Mouse (Mus musculus): ENCODE data around the gene Rnf150. TPM values are rescaled to one million over a fixed set of nuclear protein-coding genes. Genes with fewer than 3 reads are reported as not detected.

Gene Rnf150
- 10 to 100 TPM; 27.5 to 28.9 TPM for total RNA-seq (2021)

DNA sequence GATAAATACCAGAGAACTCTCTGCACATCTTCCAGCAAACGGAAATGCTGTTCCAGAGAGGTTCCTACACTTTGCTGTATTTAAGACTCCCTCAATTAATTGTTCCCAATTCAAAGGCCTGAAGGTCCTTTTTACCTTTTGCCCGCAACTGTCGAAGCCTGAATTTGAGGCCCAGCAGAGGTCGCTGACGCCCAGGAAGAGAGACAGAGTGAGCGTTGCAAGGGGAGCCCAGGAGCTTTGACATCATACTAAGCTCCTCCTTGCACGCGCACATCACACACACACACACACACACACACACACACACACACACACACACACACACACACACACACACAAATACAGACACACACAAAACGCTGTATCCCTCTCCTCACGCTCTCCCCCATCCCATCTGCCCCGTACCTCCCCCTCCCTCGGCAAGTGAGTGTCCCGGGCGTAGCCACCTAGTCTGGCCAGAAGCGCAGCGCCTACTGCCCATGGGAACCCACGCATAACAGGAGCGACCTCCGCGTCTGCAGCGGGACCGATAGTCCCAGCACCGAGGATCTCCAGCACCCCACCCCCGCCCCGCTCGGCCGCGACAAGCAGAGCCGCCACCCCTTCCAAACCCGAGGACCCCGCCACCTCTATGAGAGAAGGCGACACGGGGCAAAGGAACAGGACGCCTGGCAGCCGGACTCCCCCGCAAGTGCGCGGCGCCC is at the start of gene Rnf150:
TSS of gene Rnf150 (plus strand) at position 316 of the 704 bp plus-strand sequence.
- peak; percentile 78 to 83 for DNase-seq (ENCODE audit: extremely low spot score in 1 of 2, low spot score in 2 of 2)
- intact Hi-C loops (cut with DNase I): loop anchor here (1.0 to 10.0 kb wide), 3 partner anchors 102 to 482 kb away; partner anchors contain the start of gene Mgat4d

DNA sequence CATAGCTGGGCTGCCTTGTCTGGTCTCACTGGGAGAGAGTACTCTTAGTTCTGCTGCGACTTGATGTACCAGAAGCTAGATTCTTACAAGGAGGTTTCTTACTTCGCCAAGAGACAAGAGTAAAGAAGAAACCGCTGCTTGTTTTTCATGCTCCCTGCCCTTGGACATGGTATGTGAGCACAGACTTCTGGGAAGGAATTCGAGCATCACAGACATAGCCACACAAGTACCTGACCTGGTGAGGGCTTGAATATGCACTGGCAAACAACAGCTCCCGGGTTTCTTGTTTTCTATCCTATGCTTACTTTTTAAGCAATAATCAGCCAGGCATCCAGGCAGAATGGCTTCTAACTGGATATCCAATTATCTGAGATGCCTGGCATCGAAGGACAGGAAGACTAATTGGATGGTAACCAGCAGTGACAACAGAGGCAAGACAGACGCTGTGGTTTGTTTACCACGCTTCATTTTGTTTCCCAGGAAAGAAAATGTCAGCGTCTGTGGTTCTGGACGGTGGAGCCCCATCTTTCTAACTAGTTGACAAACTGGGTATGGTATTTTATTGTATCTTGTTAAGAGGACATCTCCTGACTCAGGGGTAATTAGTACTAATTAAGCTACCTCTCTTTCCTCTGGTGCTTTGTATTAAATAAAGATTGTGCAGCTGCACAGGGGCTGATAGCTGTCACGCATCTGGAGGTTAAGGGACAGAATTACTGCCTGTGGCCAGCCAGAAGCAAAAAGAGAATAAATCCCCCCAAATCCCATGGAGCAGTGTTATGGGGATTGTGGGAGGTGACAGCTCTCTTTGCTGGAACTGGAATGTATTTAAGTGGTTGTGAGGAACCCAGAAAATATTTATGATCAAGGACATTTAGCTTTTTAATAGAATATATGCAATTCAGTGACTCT is 36.8 kb upstream of the Rnf150 start:
- no peak for DNase-seq (ENCODE audit: extremely low spot score in 1 of 2, low spot score in 2 of 2)
- intact Hi-C loops (cut with DNase I): no loop called here

DNA sequence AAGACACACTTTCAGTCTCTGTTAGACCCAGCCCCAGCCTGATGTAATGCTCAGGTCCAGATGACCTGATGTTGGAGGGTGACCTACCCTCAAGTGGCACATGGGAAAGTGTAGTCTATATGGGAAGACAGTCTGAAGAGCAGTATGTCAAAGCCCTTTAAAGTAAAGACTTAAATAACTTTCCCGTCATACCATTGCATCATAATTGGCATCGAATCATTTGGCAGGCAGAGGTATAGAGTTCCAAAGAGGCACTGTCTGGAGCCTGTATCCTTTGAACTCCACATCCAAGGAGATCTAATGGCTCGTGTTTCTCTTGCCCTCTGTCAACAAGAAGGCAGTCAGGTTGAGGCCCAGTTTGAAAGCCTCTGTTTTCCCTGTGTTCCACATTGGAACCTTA is 22.7 kb upstream of the Rnf150 start:
- DNase-seq (ENCODE audit: extremely low spot score in 1 of 2, low spot score in 2 of 2): no peak
- intact Hi-C loops (cut with DNase I): loop anchor here (10.0 kb wide), 1 partner anchor 1776 kb away; no protein-coding TSS in a partner anchor

DNA sequence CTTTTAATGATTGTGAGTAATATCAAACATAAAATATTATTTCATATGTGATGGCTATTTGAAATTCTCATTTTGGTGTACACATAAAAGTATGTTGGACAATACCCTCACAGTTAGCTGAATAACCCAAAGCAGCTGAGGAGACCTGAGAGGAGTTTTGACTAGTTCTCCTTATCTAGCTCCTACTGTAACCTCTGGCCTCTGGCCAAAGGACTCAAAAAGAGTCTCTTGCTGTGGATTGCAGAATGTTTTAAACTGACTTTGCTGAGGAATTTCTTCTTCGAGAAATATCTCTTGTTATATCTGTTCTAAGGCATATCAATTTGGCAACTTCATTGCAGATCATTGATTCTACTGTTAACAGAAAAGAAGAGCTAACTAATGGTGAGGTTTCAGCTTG is 22.2 kb upstream of the Rnf150 start:
- DNase-seq (ENCODE audit: extremely low spot score in 1 of 2, low spot score in 2 of 2): no peak
- intact Hi-C loops (cut with DNase I): loop anchor here (10.0 kb wide), 1 partner anchor 1776 kb away; no protein-coding TSS in a partner anchor

DNA sequence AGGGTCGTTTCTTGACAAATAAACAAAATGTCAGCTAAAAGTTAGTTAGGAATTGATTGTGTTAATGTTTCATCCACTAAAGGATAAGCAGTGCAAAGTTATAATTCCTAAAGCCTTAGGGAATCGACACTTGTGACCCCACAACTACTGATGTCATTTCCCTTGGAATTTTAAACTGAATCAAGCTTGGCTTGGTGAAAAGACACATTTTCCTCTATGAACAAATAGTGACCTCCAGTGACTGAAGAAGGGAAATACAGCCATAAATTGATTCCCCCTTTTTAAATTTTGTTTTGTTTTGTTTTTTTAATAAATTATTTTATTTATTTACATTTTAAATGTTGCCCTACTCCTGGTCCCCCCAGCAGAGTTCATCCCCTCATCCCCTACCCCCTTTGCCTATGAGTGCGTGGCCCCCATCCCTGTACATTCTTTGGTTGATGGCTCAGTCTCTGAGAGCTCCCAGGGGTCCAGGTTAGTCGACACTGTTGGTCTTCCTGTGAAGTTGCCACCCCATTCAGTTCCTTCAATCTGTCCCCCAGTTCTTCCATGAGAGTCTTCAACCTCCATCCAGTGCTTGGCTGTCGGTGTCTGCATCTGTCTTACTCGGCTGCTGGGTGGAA is 21.5 kb upstream of the Rnf150 start:
- intact Hi-C loops (cut with DNase I): loop anchor here (10.0 kb wide), 1 partner anchor 1777 kb away; no protein-coding TSS in a partner anchor
- DNase-seq (ENCODE audit: extremely low spot score in 1 of 2, low spot score in 2 of 2): no peak

DNA sequence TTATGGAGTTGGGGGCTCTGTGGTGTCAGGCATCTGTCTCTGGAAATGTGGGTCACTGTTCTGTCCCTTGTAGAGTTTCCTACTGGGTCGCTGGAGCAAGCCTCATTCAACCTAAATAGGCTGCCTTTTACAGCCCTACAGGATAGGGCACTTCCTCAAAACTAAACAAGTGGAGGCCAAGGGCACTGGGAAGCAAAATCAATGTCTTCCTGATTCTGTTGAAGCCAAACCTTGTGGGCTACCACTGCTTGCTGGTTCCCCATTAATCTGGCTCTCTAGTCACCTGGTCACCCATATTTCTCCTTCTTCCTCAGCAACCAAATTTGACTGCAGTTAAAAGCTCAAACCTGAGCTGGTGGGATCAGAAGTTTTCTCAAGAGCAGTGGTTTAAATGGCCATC is 19.5 kb upstream of the Rnf150 start:
- DNase-seq (ENCODE audit: extremely low spot score in 1 of 2, low spot score in 2 of 2): no peak
- intact Hi-C loops (cut with DNase I): loop anchor here (10.0 kb wide), 1 partner anchor 1779 kb away; no protein-coding TSS in a partner anchor

DNA sequence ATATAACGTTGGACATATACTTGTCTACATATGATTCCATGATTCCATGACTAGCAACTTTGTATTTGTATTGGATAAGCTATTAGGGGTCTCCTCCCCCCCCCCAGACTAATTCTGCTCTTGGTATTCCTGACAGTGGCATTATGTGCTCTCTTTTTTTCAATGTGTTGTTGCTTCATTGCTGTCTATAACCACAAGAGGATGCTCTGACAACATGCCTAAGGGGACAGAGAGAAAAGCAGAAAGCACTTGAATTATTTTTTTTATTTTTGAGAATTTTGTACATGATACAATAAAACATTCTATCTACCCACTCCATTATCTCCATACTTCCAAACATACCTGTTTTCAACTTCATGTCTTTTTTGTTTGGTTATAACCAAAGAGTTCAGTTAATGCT is 18.7 kb upstream of the Rnf150 start:
- intact Hi-C loops (cut with DNase I): loop anchor here (10.0 kb wide), 1 partner anchor 1780 kb away; no protein-coding TSS in a partner anchor
- no peak for DNase-seq (ENCODE audit: extremely low spot score in 1 of 2, low spot score in 2 of 2)

DNA sequence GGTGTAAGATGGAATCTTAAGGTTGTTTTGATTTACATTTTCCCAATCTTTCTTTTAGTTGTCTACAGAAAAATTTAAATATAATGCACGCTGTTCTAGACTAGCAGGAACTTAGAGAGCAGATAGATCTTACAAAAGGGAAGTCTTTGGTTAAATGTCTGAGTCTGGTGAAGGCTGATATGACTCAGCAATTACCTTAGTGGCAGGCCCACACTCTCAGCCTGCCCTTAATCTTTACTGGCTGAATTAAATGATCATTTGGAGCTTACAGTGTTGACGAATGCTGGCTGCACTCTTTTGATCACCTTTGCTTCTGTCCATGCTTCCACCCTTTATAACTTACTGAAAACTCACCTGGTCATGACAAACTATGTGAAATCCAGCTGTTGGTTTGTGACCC is 17.1 kb upstream of the Rnf150 start:
- intact Hi-C loops (cut with DNase I): loop anchor here (10.0 kb wide), 1 partner anchor 1781 kb away; no protein-coding TSS in a partner anchor
- no peak for DNase-seq (ENCODE audit: extremely low spot score in 1 of 2, low spot score in 2 of 2)

DNA sequence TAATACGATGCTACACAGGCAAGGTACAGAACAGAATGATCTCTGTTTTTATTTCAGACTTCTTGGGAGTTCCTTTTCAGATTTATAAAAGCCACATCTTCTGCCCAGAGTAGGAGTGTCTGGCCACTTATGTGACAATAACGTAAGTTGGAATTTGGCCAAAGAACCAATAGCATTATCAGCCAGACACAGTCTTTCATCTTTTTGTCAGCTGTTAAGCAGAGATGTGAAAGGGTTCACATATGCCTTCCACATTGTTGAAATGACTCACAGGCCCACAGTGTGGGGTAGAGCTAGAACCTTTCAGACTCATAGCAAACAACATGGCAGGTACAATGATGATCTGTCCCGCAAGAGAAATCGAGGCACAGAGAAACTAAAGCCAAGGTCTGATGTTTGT is 16.4 kb upstream of the Rnf150 start:
- intact Hi-C loops (cut with DNase I): loop anchor here (10.0 kb wide), 1 partner anchor 1782 kb away; no protein-coding TSS in a partner anchor
- no peak for DNase-seq (ENCODE audit: extremely low spot score in 1 of 2, low spot score in 2 of 2)

DNA sequence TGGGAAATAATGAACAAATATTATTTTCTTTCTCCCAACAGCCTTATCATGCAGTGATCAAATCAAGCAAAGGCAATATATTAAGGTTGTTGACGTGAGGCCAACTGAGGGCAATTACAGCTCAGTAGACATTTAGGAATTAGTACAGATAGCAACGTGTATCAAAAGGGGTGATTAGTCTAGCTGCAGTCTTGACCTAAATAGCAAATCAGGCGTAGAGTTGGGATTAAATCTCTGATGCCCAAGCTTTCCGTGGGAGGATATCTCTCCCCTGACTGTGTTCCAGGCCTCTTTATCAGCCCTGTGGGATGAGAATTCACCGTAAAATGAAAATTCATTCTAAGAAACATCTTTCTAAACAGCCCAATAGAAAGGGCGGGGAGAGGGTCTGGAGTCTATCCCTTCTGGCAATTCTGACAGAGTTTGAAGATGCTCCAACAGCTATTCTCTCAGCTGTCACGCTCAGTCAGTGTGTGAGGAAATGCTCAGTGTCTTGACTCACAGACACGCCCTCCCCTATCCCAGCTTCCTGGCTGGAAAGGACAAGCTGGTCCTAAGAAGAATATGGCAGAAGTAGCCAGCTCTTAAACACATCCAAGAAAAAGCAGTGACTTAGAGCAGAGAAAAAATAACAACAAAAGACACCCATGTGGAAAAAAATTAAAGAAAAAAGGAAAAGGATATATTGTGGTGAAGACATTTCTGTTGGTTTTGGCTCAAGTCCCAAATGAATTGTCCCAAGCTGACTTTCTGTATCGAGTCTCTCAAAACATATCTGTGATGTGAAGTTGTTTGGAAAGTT is 4.4 kb upstream of the Rnf150 start:
- intact Hi-C loops (cut with DNase I): no loop called here
- DNase-seq (ENCODE audit: extremely low spot score in 1 of 2, low spot score in 2 of 2): peak in 1 of 2 experiments; percentile 26

DNA sequence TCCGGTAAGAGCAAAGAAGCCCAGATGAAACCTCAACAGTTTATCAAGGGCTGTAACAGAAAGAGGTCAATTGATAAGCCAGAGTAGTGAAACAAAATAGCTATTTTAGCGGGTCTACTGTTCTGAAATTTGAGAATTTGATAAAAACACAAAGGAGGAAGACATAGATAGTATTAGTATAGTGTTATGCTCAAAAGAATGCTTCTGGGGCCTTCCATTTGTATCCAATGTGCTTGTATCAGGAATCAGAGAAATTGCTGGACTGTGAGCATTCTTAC is 3.9 kb upstream of the Rnf150 start:
- no peak for DNase-seq (ENCODE audit: extremely low spot score in 1 of 2, low spot score in 2 of 2)
- intact Hi-C loops (cut with DNase I): no loop called here

DNA sequence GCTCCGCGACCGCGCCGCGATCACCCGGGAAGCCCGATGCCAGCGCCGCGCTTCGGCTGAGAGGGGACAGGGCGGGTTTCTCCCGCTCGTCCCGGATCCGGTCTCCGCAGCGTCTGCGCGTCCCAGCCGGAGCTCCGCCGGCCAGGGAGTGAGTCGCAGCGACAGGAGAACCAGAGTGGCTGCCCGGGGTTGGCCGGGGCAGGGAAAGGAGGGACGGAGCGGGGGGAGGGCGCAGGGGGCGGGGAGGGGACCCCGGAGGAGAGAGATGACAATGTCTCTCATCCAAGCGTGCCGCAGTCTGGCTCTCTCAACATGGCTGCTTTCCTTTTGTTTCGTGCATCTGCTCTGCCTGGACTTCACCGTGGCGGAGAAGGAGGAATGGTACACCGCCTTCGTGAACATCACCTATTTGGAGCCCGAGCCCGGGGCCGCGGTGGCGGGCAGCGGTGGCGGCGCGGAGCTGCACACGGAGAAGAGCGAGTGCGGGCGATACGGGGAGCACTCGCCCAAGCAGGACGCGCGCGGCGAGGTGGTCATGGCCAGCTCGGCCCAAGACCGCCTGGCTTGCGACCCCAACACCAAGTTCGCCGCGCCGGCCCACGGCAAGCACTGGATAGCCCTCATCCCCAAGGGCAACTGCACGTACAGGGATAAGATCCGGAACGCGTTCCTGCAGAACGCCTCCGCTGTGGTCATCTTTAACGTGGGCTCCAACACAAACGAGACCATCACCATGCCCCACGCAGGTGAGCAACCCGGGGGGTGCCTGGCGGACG is 777 bp downstream of the Rnf150 start:
- peak; percentile 42 to 80 for DNase-seq (ENCODE audit: extremely low spot score in 1 of 2, low spot score in 2 of 2)
- intact Hi-C loops (cut with DNase I): loop anchor here (1.0 to 10.0 kb wide), 3 partner anchors 101 to 481 kb away; partner anchors contain the start of gene Mgat4d

DNA sequence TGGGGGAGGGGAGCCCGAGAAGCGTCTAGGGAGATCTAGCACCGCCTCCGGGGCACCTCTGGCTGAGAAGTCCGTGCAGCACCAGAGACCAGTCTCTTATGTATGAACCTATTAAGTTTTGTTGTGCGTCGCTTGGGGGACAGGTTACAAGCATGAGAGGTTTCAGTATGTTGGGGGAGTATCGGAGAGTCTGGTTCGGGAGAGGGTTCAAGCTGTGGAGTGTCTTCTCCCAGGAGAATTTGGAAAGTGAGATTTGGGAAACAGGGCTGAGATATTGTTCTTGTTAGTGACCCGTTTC is 1.3 kb downstream of the Rnf150 start:
- intact Hi-C loops (cut with DNase I): loop anchor here (10.0 kb wide), 2 partner anchors 100 to 480 kb away; partner anchors contain the start of gene Mgat4d
- DNase-seq (ENCODE audit: extremely low spot score in 1 of 2, low spot score in 2 of 2): no peak

DNA sequence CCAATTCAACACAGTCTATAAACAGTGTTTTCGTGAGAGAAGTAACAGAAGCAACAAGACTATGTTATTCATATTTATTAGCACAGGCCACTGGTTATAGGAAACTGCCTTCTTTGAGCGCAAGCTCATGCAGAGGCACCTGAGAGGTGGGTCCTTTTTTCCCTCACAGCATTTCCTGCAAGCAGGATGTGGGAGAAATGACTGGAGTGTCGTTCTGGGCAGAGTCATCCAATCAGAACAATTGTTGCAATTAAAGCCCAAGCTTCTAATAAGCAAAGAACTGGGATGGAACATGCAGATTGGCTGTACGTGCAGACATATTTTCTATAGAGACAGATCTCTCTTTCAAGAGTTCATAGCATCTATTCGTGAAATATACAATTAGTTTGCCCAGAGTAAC is 2.1 kb downstream of the Rnf150 start:
- peak in 1 of 2 experiments; percentile 31 for DNase-seq (ENCODE audit: extremely low spot score in 1 of 2, low spot score in 2 of 2)
- intact Hi-C loops (cut with DNase I): loop anchor here (10.0 kb wide), 2 partner anchors 100 to 480 kb away; partner anchors contain the start of gene Mgat4d

DNA sequence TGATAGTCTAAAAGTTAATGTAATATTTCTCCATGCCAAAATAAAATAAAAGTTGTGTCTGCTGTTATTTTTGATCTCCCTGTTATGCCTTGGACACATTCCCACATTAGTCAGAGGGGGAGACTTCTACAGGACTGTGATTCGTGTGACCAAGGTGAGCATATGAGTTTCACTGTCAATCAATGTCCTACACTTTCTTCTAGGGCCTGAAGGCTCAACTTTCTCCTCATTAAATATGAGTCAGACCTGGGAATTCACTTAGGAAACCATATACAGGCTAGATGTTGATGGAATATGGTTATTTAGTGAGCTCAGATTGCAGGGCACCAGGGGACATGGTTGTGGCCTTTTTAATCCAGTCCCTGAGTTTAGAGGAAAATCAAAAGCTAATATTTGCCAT is 3.1 kb downstream of the Rnf150 start:
- DNase-seq (ENCODE audit: extremely low spot score in 1 of 2, low spot score in 2 of 2): no peak
- intact Hi-C loops (cut with DNase I): loop anchor here (10.0 kb wide), 2 partner anchors 99 to 479 kb away; partner anchors contain the start of gene Mgat4d

DNA sequence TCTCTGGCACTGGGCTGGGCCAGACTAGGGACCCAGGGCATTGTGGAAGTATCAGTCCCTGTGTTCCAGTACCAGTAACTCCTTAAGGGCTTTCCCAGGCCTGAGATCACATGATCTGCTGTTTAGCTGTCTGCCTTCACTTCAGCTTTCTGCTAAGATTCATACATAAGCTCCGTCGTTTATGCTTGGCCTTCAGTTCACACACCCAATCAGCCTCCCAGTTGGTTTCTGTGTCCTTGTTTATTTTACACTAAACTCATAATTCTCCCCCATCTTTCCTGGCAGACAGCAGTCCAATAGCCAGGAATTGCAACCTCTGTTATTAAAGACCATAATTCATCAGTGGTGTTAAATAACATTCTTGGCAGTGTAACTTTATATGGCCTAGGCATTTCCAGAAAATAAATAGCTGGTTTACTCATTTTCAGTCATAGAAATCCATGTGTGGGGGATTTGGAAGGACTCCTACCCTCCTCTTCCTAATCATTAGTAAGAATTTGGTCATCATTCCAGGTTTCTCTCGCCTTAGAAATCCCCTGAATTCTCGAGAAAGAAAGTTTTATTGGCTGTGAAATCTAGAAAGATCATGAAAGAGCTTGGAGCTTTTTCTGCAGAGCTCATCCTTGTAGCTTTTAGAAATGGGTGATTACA is 7.8 kb downstream of the Rnf150 start:
- DNase-seq (ENCODE audit: extremely low spot score in 1 of 2, low spot score in 2 of 2): no peak
- intact Hi-C loops (cut with DNase I): no loop called here

DNA sequence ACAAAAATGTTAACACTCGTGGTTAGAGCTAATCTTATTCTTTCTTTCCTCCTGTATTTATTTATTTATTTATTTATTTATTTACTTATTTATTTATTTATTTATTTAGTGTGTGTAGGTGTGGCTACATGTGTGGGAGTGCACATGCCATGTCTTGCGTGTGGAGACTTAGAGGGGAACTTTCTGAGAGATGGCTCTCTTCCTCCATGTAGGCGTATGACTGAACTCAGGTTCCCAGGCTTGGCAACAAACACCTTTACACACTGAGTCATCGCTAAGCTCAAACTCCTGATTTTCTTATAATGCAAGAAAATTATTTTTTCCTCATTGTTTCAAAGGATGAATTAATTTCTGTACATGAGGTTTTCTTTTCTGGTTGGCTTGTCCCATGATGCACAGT is 8.8 kb downstream of the Rnf150 start:
- intact Hi-C loops (cut with DNase I): no loop called here
- DNase-seq (ENCODE audit: extremely low spot score in 1 of 2, low spot score in 2 of 2): no peak
